Mouse (Mus musculus) lung, postnatal 0 days (tissue): Measurements from ENCODE around the gene Sos2.

Experiments
- CTCF ChIP-seq: IDR thresholded peaks from 2 replicates; pipeline ENCODE4 v1.5.1; 2016; ENCODE audit warnings: antibody characterized with exemption, mild to moderate bottlenecking
- EP300 ChIP-seq: IDR thresholded peaks from 2 replicates; pipeline ENCODE4 v1.6.1; 2016; ENCODE audit warnings: antibody characterized with exemption, mild to moderate bottlenecking, control low read depth

GRCm38 (mm10) chr12:69573916-69574881 lies 107.5 kb downstream of the Sos2 start:
- TF ChIP-seq CTCF (peak; percentile 83), EP300 (0 out of 2 replicates have a peak, but pooled peaks have one; percentile 44)
